Mouse (Mus musculus) ES-Bruce4 (cell line): ENCODE data around the gene Apmap.

Experiments
- CTCF ChIP-seq: IDR thresholded peaks from one replicate; pipeline ENCODE4 v1.8.1; 2011; ENCODE audit warnings: low read depth, low read length
- EP300 ChIP-seq: IDR thresholded peaks from 2 replicates; pipeline ENCODE4 v1.6.1; 2011; ENCODE audit warnings: low read depth, low read length; ENCODE audit not compliant: insufficient read depth
- POLR2A ChIP-seq: IDR thresholded peaks from one replicate; pipeline ENCODE4 v1.8.1; 2011; ENCODE audit warnings: low read length; ENCODE audit not compliant: insufficient read depth

- TF ChIP-seq CTCF (no peak), EP300 (peak; percentile 99), POLR2A (no peak)
Observed at GRCm38 (mm10) chr2:150656975-150657768, 48.8 kb upstream of the Apmap start.
